Mouse (Mus musculus) CH12F3 (cell line): ENCODE results near the gene Sapcd2.

Experiments used
- in situ Hi-C: fragments of 300-500 bp; cut with MboI; formaldehyde crosslinking; loops from 2 replicates; pipeline ENCODE4 v1.14.3; 2020; ENCODE audit warnings: low sequenced_read_pairs

Sapcd2 gene

DNA sequence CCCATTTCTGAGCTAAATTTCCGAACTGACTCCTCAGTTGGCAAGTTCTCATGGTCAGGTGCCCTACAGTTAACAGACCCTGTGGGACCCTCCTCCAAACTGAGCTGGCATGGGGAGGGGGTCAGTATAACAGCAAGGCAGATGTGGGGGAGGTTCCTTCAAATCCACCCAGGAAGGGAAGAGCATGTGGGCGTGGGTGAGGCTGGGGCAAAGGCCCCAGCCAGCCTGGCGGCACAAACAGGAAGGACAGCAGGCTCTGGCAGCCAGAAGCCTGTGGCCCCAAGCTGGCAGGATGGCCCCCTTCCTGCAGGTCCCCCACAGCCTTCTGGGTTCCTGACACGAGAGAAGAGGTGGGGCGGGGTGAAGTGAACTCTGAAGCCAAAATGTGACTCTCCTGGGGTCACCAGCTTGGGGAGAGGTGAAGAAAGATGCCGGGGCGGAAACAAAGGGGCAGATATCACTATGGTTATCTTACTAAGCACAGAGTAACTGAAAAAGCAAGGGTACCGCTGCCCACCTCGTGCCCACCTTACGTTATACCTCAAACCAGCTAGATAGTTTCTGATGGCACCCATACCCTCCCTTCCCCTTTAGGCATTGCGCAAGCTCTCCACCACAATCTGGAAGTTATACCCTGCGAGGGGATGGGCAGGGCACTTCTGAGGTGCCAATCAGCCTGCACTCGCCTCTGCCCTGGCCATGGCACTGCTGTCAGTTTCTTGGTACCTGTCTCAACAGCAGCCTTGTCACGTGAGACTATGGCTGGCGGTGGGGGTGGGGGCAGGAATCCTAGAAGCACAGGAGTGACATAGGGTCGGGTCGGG, 50.7 kb downstream of the Sapcd2 start, which contains the start of gene Fut7:
TSS of gene Fut7 (plus strand) at position 681 of the 824 bp plus-strand sequence.
- in situ Hi-C loops = no loop called here

DNA sequence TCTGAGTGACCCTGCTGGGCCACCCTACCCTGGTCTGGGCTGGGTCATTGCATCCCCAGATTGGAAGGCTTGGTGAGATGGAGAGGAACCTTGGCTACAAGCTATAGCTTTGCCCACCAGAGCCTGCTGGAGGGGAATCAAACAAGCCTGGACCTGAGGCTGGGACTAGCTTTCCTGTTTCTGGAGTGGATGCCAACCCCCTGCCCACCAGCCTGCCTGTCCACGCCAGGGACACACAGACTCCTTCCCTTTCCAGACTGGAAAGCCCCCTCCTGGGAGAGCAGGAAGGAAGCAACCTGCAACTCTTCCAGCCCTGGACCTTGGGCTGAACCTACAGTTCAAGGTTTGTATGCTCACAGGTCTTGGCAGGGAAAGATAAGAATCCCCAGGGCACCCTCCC, 51.5 kb downstream of the Sapcd2 start:
- in situ Hi-C loops = no loop called here

DNA sequence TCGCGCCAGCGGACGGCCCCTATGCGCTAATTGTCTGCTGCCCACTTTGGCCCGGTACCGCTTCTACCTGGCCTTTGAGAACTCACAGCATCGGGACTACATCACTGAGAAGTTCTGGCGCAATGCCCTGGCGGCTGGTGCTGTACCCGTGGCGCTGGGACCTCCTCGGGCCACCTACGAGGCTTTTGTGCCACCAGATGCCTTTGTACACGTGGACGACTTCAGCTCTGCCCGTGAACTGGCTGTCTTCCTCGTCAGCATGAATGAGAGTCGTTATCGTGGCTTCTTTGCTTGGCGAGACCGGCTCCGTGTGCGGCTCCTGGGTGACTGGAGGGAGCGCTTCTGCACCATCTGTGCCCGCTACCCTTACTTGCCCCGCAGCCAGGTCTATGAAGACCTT, 53.4 kb downstream of the Sapcd2 start:
- in situ Hi-C loops = no loop called here

DNA sequence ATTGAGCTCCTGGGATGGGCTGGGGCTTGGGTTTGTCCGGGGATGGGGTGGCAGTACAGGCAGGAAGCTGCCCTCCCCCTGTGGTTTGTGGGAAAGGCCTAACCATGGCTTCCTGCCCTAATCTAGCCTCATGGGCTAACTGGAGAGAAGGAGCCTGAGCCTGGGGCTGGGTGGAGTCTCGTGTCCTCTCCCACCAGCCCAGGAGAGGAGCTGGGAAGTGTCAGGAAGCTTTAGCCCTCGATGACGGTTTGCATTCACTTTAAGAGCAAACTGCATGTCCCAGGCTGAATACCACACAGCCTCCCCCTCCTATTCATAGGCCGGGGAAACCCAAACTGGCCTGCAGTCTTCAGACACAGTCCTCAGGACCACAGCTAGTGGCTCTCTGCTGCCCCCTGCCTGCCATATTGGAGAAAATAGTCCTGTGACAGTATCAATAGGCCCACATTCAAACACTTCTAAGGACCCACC, 54.6 kb downstream of the Sapcd2 start:
- in situ Hi-C loops = no loop called here

DNA sequence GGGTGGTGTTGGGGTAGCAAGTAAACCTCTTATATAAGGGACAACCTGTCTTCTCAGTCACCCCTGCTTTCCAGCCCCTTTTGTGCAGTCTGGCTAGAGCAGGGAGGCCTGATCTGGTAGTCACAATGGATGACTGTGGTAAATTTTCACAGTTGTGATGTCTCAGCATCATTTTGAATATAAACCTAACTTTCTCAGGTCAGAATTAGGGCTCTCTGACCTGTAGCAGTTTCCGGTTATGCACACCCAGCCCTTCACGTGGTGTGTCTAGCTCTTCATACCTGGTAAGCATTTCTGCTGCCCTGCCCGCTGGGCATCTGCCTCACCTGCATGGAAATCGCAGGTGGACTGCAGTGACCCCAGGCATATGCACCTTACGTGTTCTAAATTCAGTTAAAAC, 55.1 kb downstream of the Sapcd2 start:
- in situ Hi-C loops = no loop called here
